Mouse (Mus musculus) inflammation-experienced regulatory T-cells, adult 6 months (primary cell): ENCODE measurements around the gene Ppp1r9b. TPM values are rescaled to one million over a fixed set of nuclear protein-coding genes. Genes with fewer than 3 reads are reported as not detected.
A peak's percentile ranks its signal among the peaks of the same experiment; 100 is the strongest.

Experiments used
- ATAC-seq: one replicate; pipeline ENCODE4 v1.8.0; 2017
- polyA plus RNA-seq, 3 experiments: library from polyadenylated mRNA; unstranded; fragments of 100-300 nt; shearing (Covaris generic); gene quantifications; one replicate each; pipeline ENCODE4 v1.2.1; 2017

Ppp1r9b gene
- polyA plus RNA-seq, 3 experiments from 2014 or later, result 19.1 to 24.8 (median 24.8) TPM

DNA sequence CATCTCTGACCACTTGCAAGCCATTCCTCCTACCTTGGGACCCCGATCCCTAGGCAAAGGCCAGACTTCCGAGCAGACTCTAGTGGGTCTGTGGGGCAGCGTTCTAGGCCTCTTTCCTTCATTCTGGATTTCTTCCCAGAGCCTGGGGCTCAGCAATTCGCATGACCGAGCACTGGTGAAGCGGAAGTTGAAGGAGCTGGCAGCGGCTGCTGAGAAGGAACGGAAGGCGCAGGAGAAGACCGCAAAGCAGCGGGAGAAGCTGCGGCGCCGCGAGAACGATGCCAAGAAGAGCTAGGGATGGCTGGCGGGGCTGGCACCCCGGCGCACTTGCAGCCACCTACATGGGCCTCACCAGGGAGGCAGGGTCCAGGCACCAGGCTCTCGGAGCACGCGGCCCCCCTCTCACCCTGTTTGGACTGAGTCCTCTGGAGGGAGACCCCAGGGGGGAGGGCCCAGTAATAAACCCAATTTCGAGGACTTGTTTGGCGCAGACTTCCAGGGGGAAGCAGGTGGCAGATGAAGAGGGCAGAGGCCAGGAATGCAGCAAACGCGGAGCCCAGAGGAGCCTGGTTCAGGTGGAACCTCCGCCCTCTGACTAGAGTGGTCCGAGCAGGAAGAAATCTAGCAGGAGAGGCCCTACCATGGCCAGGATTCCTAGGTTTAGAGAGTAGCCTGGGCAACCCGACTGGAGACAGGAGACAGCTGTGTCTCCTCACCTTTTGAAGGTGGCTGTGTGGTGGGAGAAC lies 33.8 kb downstream of the Ppp1r9b start:
- ATAC-seq, result no peak

DNA sequence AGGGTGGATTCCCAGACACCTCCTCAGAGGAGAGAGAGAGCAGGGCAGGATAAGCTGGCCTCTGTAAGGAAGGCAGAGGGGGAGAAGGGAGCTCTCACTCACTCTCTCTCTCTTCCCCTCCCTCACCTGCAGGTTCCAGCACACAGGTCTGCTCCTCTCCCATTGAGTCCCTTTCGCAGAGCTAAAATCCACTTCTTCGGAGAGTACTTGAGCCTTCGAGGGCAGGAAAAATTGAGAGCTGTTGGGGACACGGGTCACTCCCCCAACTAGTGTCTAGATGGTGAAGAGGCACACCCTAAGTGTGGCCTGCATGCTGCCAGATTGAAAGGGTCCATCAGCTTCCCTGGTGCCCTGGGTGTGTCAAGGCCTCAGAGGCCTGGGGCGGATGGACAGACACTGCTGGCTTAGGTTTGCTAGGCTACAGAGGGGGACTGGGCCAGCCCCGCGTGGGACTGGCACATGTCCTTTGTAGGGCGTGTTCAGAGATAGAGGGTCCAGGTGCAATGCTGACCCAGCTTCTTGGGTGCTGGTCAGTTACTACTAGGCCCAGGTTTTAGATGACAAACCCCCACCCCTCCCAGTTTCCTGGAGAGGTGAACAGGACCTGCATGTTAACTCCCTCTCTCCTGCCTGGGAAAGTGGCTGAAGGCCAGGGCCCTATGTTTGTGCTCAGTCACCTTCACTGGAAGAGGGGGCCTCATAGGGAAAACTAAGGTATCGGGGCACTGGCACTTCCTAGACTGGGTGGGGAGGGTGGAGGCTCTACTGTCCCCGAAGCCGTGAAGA lies 34.6 kb downstream of the Ppp1r9b start:
- no peak for ATAC-seq

GRCm38 (mm10) chr11:95026090-95026542 lies 35.3 kb downstream of the Ppp1r9b start:
- no peak for ATAC-seq

DNA sequence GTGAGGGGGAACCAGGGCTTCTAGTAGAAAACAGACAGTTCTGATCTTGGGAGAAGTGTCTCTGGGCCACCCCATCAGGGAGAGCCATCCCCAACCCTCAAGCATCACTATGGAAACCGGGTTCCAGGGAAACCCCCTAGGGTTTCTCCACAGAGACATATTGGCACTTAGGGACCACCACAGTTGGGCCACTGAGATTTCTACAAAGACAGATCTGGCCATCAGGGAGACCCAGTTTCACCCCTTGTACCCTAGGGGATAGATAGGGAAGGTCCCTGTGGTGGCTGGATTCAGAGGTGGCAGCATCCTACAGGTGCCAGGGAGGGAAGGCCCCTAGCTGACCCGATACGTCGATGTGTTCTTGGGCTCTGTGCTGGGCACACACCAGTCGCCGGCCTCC lies 36.0 kb downstream of the Ppp1r9b start:
- no peak for ATAC-seq

- no peak for ATAC-seq
These were observed 37.1 kb downstream of the Ppp1r9b start for GRCm38 (mm10) chr11:95027850-95028470.

GRCm38 (mm10) chr11:95032945-95033344 lies 42.1 kb downstream of the Ppp1r9b start:
- ATAC-seq, result no peak

DNA sequence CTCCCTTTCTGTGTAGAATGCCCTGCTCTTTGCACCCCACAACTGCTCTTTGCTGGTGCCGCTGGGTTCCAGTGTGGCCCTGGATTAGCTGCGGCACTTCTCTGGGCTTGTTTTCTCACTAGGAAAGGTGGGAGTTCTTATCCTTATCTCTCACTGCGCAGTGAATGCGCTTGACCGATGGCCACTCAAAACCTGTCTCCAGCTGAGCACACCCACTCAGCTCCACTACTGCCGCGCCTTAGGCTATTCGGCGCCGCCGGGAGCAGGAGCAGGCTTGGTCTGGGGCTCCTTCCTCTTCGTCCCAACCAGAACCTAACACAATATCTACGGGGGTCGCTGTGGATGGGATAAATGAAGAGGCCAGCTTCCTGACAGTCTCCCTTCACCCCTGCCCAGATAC lies 42.8 kb downstream of the Ppp1r9b start:
- ATAC-seq, result no peak

DNA sequence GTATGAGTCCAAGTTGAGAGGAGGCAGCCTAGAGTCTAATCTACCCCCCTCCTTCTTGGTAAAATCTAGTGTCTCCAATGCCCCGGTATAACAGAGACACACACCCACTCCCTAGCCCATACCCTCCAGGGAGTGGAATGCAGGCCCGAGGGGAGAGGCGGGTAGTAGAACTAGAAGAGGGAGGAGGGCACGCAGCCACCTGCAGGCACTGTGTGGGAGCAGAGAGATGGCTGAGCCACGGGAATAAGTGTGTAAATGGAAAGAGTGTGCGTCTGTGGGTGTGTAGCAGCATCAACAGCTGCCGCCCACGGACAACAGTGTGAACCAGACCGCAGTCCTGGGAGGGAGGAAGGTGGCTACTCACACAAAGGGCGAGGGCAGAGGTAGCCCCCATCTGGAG lies 44.1 kb downstream of the Ppp1r9b start:
- no peak for ATAC-seq

GRCm38 (mm10) chr11:95036521-95036920 lies 45.7 kb downstream of the Ppp1r9b start:
- ATAC-seq, result no peak

DNA sequence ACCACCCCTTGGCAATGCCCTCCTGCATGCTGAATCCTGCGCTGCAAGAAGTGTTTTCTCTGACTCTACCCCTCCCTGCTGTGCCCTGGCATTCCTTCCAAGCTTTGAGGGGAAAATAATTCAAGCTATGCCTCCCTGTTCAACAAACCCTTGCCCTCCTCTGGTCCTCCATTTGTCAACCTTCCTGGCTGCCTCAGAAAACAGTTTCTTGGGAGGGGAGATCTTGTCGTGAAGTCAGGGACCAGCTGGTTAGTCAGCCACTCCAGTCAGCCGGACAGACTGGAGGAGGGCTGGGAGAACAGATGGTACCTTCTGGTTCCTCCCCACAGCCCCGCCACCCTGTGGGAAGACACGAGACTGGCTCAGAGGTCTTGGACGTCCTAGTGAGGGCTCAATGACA lies 46.5 kb downstream of the Ppp1r9b start:
- no peak for ATAC-seq

DNA sequence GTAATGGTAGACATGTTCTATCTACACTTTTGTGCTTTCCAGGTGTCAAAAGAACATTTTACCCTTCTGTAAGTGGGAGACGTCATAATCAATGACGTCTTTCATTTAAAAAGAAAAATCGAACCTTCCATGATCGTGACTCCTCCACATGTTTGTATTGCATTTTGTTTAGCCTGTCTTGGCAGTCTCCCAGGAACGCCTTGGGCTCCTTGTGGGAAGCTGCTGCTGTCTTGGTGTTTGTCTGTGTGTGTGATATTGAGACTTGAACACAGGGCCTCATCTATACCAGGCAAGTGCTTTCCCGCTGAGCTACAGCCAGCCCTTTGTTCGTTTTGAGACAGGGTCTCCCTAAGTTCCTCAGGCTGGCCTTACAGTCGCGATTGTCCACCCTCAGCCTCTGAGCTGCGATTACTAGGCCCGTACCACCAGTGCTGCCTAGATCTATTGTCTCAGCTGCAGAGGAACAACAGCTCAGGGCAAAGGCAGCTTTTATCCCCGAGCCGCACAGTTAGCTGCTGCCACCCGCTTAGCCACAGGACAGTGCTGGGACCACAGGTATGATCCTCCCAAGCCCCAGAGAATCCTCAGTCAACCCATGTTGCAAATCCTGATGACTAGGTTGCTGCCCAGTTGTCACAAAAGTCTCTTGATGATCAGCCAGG lies 47.5 kb downstream of the Ppp1r9b start:
- no peak for ATAC-seq

DNA sequence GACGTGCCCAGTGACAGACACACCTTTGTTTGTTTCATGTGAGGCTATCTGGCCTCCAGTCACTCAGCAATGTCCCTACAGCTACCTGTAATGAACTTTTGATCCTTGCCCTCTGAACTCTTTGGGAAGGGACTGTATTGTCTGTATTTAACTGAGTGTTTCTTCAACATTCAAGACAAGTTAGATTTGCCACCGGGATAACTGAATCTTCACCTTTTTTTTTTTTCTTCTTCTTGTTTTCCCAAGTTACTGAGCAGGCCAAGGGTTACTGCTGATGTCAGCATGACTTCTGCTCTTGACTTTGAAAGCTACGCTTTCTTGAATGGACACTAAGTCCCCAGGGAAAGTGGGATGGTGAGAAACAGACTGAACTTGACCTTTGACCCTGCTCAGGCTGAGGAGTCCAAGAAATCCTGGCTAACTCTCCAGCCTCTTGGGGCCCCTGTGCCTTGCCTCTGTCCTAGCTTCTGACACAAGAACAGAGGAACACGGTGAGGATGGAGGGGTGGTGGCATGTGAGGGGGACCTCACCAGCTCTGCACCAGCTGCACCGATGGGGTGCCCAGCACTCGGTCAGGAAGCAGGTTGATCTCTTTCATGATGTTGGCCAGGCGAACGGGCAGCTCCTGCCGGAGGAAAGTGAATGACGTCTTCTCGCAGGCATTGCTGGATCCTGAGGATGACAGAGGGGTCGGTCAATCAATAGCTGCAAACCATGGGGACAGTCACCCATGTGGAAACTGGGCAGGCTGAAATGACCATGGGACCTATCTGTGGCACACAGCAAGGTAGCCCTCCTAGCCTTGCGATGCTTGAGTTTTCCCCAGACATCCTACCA lies 48.2 kb downstream of the Ppp1r9b start:
- no peak for ATAC-seq

DNA sequence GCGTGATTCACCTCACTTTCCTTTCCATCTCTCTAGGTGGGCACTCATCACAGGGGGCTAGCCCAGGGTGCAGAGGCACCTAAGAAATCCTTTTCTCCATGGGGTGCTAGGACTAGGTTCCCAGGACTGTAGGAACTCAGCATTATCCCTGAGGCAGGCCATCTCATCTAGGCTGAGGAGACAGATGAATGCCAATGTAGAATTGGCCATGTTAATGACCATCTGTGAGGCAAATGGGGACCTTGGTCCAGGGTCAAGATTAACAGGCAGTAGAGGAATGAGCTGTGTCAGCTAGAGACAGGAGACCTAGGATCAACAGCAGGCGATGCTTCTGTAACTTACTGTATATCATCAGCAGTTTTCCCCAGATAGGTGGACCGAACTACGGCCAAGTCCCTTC lies 48.9 kb downstream of the Ppp1r9b start:
- no peak for ATAC-seq

- no peak for ATAC-seq
These were observed 49.8 kb downstream of the Ppp1r9b start for GRCm38 (mm10) chr11:95040491-95041138.

DNA sequence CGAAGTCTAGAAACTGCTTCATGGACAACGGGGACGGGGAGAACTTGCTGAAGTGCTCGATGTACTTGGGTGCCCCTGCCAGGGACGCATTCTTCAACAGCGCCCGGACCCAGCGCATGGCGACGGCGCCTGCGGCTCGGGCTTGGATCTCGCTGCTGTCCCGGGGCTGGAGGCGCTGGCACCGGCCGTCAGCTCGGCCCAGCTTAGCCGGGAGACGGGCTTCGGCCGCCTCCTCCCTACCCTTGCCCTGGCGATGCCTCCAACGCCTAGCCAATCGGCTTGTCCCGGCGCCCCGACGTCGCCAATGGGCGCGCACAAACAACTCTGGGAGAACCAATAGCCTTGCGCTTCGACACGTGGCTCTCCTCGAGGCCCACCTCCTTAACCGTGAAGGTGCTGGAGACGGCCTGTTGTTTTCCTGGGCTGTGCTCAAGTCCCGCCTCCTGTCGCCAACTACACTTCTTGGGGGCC lies 50.3 kb downstream of the Ppp1r9b start, which contains the start of gene Pdk2:
TSS of gene Pdk2 (minus strand) at position 216 of the 471 bp plus-strand sequence.
- ATAC-seq, result peak; percentile 98

DNA sequence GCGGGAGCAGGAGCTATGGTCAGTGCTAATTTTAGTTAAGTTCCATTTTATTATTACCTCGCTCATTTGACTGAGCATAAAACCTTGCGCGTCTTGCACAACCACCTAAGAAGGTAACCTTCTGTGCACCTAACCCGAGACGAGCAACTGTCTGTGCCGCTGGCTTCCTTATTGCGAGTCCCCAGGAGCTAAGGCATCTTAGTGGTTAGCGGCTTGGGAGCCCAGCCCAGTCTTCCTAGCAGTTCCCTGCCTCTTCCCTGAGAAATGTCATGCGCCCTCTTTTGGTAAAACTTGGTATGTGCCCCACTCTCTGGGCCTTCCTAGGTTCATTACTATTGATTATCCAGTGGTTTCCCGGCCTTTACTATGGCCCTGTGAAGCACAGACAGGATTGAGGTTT lies 51.3 kb downstream of the Ppp1r9b start:
- peak; percentile 27 for ATAC-seq

- ATAC-seq, result no peak
These were observed 52.2 kb downstream of the Ppp1r9b start for GRCm38 (mm10) chr11:95043060-95043459.

DNA sequence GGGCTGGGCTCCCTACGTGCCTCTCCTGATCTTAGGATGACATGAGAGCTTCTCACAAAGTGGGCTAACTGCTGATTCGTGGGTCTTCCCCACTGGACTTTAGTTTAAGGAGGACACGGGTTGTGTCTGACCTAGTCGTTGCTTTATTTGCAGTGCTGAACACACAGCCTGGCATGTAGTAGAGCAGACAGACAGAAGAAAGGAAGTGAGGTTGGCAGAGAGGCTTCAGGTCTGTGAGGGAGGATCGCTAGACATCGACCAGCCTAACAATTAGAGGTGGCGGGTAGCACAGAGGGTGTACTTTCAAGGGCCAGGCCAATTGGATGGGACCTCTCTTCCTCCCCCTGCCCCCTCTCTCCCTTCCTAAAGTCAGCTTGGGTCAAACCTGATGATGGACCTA lies 52.8 kb downstream of the Ppp1r9b start:
- ATAC-seq, result no peak

GRCm38 (mm10) chr11:95044185-95044870 lies 53.5 kb downstream of the Ppp1r9b start:
- no peak for ATAC-seq

GRCm38 (mm10) chr11:95046980-95047680 lies 56.3 kb downstream of the Ppp1r9b start:
- ATAC-seq, result peak; percentile 77
